Mouse (Mus musculus): ENCODE results near the gene Tns3. TPM values are rescaled to one million over a fixed set of nuclear protein-coding genes. Genes with fewer than 3 reads are reported as not detected.
"Not testable (repeated sequence)": the region's sequence is repeated elsewhere in the genome, so short reads cannot be mapped to it uniquely, and the experiment has no call there.

The Tns3 gene
- total RNA-seq, 2 experiments from 2014 or later = 27.4 to 29.0 TPM

GRCm38 (mm10) chr11:8539593-8540265, 124.6 kb downstream of the Tns3 start:
- intact Hi-C loops (cut with DNase I) = no loop called here
- no peak for DNase-seq

GRCm38 (mm10) chr11:8537013-8537614, 127.2 kb downstream of the Tns3 start:
- DNase-seq = peak; percentile 64 to 67
- intact Hi-C loops (cut with DNase I) = no loop called here

- intact Hi-C loops (cut with DNase I) = loop anchor here (1.0 to 2.0 kb wide), 3 partner anchors 325 to 602 kb away; no protein-coding TSS in a partner anchor
- peak; percentile 72 to 82 for DNase-seq
Measured at GRCm38 (mm10) chr11:8534893-8535292, 129.4 kb downstream of the Tns3 start.

GRCm38 (mm10) chr11:8532771-8533170, 131.6 kb downstream of the Tns3 start:
- intact Hi-C loops (cut with DNase I); DNase-seq: not testable (repeated sequence)

GRCm38 (mm10) chr11:8532112-8532747, 132.1 kb downstream of the Tns3 start:
- intact Hi-C loops (cut with DNase I) = no loop called here
- DNase-seq = no peak

GRCm38 (mm10) chr11:8530506-8530905, 133.8 kb downstream of the Tns3 start:
- intact Hi-C loops (cut with DNase I) = no loop called here
- DNase-seq = no peak

GRCm38 (mm10) chr11:8530036-8530435, 134.3 kb downstream of the Tns3 start:
- intact Hi-C loops (cut with DNase I) = no loop called here

GRCm38 (mm10) chr11:8525463-8526145, 138.7 kb downstream of the Tns3 start:
- no peak for DNase-seq
- intact Hi-C loops (cut with DNase I) = loop anchor here (5.0 to 10.0 kb wide), 2 partner anchors 602 to 1311 kb away; partner anchors contain the start of gene Igfbp3

More at GRCm38 (mm10) chr11:8530036-8530435, 134.3 kb downstream of the Tns3 start:
- DNase-seq = no peak

GRCm38 (mm10) chr11:8523344-8524126, 140.8 kb downstream of the Tns3 start:
- DNase-seq = peak; percentile 80 to 86
- intact Hi-C loops (cut with DNase I) = loop anchor here (1.0 to 10.0 kb wide), 3 partner anchors 81 to 1309 kb away; partner anchors contain the start of gene Igfbp3

- intact Hi-C loops (cut with DNase I) = loop anchor here (5.0 kb wide), 1 partner anchor 46 kb away; no protein-coding TSS in a partner anchor
- peak; percentile 71 to 77 for DNase-seq
Measured at GRCm38 (mm10) chr11:8513359-8514253, 150.7 kb downstream of the Tns3 start.

GRCm38 (mm10) chr11:8510294-8510693, 154.0 kb downstream of the Tns3 start:
- intact Hi-C loops (cut with DNase I) = loop anchor here (5.0 kb wide), 1 partner anchor 43 kb away; no protein-coding TSS in a partner anchor
- no peak for DNase-seq

- intact Hi-C loops (cut with DNase I) = loop anchor here (5.0 kb wide), 1 partner anchor 42 kb away; no protein-coding TSS in a partner anchor
Measured at GRCm38 (mm10) chr11:8509614-8510013, 154.7 kb downstream of the Tns3 start.

GRCm38 (mm10) chr11:8503735-8504134, 160.6 kb downstream of the Tns3 start:
- intact Hi-C loops (cut with DNase I) = no loop called here
- no peak for DNase-seq

More at GRCm38 (mm10) chr11:8509614-8510013, 154.7 kb downstream of the Tns3 start:
- no peak for DNase-seq

GRCm38 (mm10) chr11:8500855-8501254, 163.5 kb downstream of the Tns3 start:
- DNase-seq = peak; percentile 37 to 43
- intact Hi-C loops (cut with DNase I) = no loop called here

- no peak for DNase-seq
- intact Hi-C loops (cut with DNase I) = no loop called here
Measured at GRCm38 (mm10) chr11:8497136-8497535, 167.2 kb downstream of the Tns3 start.

GRCm38 (mm10) chr11:8496686-8497085, 167.6 kb downstream of the Tns3 start:
- DNase-seq = peak; percentile 72
- intact Hi-C loops (cut with DNase I) = no loop called here

GRCm38 (mm10) chr11:8495801-8496200, 168.5 kb downstream of the Tns3 start:
- intact Hi-C loops (cut with DNase I) = no loop called here
- no peak for DNase-seq

- intact Hi-C loops (cut with DNase I) = no loop called here
- DNase-seq = no peak
Measured at GRCm38 (mm10) chr11:8495036-8495435, 169.3 kb downstream of the Tns3 start.

GRCm38 (mm10) chr11:8493931-8494490, 170.3 kb downstream of the Tns3 start:
- intact Hi-C loops (cut with DNase I) = no loop called here

More at GRCm38 (mm10) chr11:8493931-8494490, 170.3 kb downstream of the Tns3 start:
- DNase-seq = no peak

All from heart, postnatal 10 days (tissue).